Mouse (Mus musculus) right cerebral cortex, postnatal 25 days (tissue): ENCODE results near the gene 1700017B05Rik.
"Not testable (repeated sequence)": the region's sequence is repeated elsewhere in the genome, so short reads cannot be mapped to it uniquely, and the experiment has no call there.

Source experiments
- DNase-seq: peaks from one replicate; pipeline ENCODE4 v3.0.0; 2022

1700017B05Rik gene

GRCm38 (mm10) chr9:57261913-57262794, at the start of gene 1700017B05Rik:
1700017B05Rik (minus strand) TSS chr9:57262612.
- peak; percentile 68 for DNase-seq

GRCm38 (mm10) chr9:57310895-57311294, 48.5 kb upstream of the 1700017B05Rik start:
- DNase-seq, result no peak

- DNase-seq, result no peak
Observed at GRCm38 (mm10) chr9:57309353-57309752, 46.9 kb upstream of the 1700017B05Rik start.

GRCm38 (mm10) chr9:57307456-57307855, 45.0 kb upstream of the 1700017B05Rik start:
- DNase-seq, result no peak

GRCm38 (mm10) chr9:57304716-57305115, 42.3 kb upstream of the 1700017B05Rik start:
- not testable (repeated sequence) for DNase-seq

- no peak for DNase-seq
Observed at GRCm38 (mm10) chr9:57304251-57304650, 41.8 kb upstream of the 1700017B05Rik start.

GRCm38 (mm10) chr9:57303356-57303755, 40.9 kb upstream of the 1700017B05Rik start:
- no peak for DNase-seq

- no peak for DNase-seq
Observed at GRCm38 (mm10) chr9:57300825-57301224, 38.4 kb upstream of the 1700017B05Rik start.

- no peak for DNase-seq
Observed at GRCm38 (mm10) chr9:57299790-57300477, 37.5 kb upstream of the 1700017B05Rik start.

- DNase-seq, result no peak
Observed at GRCm38 (mm10) chr9:57297938-57298337, 35.5 kb upstream of the 1700017B05Rik start.

GRCm38 (mm10) chr9:57296277-57296676, 33.9 kb upstream of the 1700017B05Rik start:
- no peak for DNase-seq

- DNase-seq, result no peak
Observed at GRCm38 (mm10) chr9:57295666-57296065, 33.3 kb upstream of the 1700017B05Rik start.

- no peak for DNase-seq
Observed at GRCm38 (mm10) chr9:57294905-57295304, 32.5 kb upstream of the 1700017B05Rik start.

GRCm38 (mm10) chr9:57287183-57287582, 24.8 kb upstream of the 1700017B05Rik start:
- DNase-seq, result no peak

- no peak for DNase-seq
Observed at GRCm38 (mm10) chr9:57283311-57283710, 20.9 kb upstream of the 1700017B05Rik start.

- no peak for DNase-seq
Observed at GRCm38 (mm10) chr9:57282686-57283085, 20.3 kb upstream of the 1700017B05Rik start.

GRCm38 (mm10) chr9:57281549-57281948, 19.1 kb upstream of the 1700017B05Rik start:
- DNase-seq, result no peak

GRCm38 (mm10) chr9:57279441-57279840, 17.0 kb upstream of the 1700017B05Rik start:
- DNase-seq, result no peak

- no peak for DNase-seq
Observed at GRCm38 (mm10) chr9:57278268-57278667, 15.9 kb upstream of the 1700017B05Rik start.

GRCm38 (mm10) chr9:57276311-57276710, 13.9 kb upstream of the 1700017B05Rik start:
- no peak for DNase-seq

- no peak for DNase-seq
Observed at GRCm38 (mm10) chr9:57273805-57274494, 11.5 kb upstream of the 1700017B05Rik start.

- no peak for DNase-seq
Observed at GRCm38 (mm10) chr9:57272902-57273804, 10.7 kb upstream of the 1700017B05Rik start.
